Mouse (Mus musculus) adrenal gland, postnatal 4 days (tissue): ENCODE measurements around the gene Ulk2. TPM values are rescaled to one million over a fixed set of nuclear protein-coding genes. Genes with fewer than 3 reads are reported as not detected.
A peak's percentile ranks its signal among the peaks of the same experiment; 100 is the strongest.

Experiments
- DNase-seq, 2 experiments: peaks; one replicate each; pipeline ENCODE4 v3.0.0; 2021 to 2022; ENCODE audit warnings: low spot score in 2 of 2, mixed read lengths in 2 of 2
- total RNA-seq, 2 experiments: library from RNA; stranded (reverse); gene quantifications; 2 replicates each; pipeline ENCODE4 v1.2.3; 2021

The Ulk2 gene
- total RNA-seq, 2 experiments from 2014 or later: 27.6 TPM

DNA sequence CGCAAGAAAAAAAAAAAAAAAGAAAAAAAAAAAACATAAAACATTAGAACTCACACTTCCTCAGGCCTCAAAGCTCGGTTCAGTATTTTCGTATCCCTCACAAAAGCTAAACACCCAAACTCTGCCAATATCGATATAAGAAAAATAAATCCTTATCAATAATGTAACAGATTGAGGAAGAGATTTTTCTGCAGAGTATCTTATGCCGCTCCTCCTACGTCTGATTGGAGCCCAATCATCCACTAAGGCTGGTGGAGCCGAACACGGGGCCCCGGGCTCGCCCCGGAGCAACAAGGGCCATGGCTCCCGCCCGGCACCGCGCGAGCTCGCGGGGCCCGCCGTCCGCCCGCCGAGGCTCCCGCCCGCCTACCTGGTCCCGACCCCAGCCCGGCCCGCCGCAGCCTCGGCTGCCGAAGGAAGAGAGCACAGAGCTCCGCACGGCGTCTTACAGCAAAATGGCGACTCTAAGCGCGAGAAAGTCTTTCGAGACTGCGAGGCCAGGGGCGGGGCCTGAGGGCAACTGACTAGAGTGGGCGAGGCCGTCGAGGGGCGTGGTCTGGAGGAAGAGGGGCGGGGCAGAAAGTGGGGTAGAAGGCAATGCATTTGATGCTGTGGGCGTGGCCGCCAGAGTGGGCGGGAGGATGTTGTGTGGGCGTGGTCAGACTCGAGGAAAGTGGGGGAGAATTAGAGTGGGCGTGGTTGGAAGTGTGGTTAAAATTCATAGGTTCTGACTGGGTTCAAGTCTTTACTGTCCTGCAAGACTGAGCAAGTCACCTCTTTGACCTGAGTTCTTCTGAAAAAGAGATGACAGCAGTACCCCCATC lies 93.1 kb downstream of the Ulk2 start, which contains the start of gene Prpsap2:
TSS of gene Prpsap2 (minus strand) at position 505 of the 824 bp plus-strand sequence.
- DNase-seq: peak; percentile 99 to 100

DNA sequence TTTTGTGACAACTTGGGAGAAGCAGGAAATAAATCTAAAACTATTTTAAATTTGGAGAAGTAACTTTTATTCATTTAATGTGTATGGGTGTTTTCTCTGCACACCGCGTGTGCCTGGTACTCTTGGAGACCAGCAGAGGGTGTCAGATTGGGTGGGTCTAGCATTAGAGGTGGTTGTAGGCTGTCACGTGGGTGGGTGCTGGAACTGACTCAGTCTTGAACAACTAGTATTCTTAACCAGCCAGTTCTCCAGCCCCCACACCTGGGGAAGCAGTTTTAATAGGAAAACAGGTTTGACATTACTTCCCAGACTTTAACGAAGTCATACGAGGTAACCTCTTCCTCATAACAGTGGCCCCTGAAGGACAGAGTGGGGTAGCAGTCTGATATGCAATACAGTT lies 94.4 kb downstream of the Ulk2 start:
- DNase-seq: no peak

DNA sequence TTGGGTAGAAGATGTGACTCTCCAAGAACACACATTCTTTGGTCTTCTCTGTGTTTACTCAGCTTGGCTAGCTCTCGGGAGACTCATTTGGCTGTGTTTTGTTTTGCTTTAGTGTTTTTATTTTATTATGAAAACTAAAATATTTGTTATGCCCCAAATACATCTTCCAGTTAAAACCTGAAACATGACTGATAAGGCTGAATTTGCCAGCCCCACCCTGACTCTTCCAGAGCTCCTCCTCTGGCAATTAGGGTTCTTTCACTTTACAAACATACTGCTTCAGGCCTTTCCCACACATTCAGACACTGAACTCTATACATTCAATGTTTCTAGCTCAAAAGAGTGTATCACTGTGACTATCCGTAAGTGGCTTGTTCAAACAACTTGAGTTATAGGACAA lies 97.7 kb downstream of the Ulk2 start:
- DNase-seq: no peak

DNA sequence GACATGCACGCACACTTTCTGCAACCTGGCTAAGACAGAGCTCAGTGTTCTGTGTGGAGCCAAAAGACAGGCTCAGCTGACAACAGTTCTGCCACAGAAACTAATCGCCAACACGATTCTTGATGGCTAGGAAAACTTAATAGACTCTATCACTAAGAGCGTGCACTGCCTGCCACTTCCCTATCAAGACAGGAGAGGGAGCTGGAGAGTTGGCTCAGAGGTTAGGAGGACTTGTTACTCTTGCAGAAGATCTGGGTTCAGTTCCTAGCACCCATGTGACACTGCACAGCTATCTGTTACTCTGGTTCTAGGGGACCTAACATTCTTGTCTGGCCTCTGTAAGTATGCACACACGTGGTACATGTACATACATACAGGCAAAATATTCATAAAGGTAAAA lies 103.3 kb downstream of the Ulk2 start:
- no peak for DNase-seq

DNA sequence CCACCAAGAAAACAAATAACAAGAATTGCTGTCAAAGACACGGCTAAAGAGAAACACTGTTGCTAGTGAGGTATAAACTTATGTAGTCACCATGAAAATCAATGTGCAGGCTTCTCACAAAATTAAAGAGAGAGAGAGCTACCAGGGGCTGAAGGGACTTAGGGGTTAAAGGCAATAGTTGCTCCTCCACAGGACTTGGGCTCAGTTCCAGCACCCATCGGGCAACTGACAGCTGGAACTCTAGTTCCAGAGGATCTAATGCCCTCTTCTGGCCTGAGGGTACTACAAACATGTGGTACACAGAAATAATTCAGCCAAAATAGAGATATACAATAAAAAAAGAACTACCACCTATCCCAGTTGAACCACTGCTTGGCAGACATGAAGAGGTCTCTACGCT lies 107.7 kb downstream of the Ulk2 start:
- no peak for DNase-seq

DNA sequence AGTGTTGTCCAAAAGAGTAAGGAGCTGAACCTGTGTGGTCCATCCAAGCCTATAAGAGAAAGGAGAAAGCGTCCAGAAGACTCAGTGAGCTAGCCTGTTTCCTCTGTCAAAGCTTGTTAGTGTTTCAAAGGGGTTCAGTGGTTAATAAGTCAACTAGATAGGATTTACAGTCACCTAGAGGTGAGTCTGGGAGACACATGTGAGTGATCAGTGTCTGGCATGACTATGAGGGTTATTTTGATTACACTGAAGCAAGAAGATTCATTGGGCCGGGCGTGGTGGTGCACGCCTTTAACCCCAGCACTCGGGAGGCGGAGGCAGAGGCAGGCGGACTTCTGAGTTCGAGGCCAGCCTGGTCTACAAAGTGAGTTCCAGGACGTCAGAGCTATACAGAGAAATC lies 109.1 kb downstream of the Ulk2 start:
- no peak for DNase-seq

DNA sequence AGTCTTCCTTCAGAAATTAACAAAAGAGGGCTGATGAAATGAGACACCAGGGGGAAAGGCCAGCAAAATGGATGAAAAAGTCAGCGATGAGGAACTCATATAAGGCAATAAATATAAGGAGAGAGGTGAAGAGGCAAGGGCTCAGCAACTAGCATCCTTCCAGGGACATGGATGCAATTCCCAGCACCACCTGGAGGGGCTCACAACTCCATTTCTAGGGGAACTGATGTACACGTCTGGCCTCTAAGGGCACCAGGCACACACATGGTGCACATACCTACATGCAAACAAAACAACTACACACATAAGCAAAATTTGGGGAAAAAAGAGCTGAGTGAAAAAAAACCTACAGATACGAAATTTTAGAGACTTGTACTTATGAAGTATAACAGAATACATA lies 110.4 kb downstream of the Ulk2 start:
- no peak for DNase-seq

DNA sequence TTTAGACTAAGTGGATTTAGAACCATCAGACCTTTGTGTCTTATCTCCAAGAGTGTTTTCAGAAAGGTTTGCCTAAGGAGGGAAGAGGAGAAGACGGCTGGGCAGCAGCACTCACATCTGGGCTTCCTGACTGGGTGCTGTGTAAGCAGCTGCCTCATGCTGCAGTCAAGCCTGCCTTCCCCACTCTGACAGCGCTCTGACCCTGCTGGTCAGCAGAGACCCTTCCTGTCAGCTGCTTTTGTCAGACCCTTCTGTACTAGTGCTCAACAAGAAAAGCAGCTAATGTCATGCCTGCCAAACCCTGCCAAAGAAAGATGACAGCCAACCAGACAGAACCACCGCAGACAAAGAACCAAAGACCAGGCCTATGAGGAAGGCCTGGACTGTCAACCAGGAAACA lies 111.1 kb downstream of the Ulk2 start:
- DNase-seq: no peak

DNA sequence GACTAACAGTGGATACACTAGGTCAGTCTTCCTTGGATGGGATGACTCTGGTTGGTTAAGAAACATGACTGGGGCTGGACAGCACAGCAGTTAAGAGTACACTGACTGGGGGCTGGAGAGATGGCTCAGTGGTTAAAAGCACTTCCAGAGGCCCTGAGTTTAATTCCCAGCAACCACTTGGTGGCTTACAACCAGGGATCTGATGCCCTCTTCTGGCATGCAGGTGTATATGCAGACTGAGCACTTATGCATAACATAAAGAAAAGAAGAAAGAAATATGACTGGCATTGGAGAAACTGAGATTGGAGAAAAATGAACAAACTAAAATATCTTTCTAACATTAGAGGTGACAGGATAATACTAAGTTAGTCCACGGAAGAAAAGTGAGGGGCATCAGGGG lies 114.4 kb downstream of the Ulk2 start:
- no peak for DNase-seq

DNA sequence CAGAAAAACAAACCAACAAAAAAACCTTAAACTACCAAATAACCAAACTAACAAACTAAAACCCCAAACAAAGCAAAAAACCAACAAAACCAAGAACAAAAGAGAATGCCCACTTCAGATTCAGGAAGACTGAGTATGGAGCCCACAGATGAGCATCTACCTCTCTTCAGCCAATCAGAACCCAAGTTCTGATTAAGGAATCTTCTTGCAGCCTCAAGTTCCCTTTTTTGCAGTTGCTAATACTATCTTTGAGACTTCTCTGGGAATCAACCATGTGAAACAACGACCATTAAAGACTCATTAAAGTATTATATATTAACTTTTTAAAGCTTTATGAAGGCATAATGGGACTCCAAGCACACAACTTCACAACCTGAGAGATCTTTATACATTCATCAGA lies 117.6 kb downstream of the Ulk2 start:
- DNase-seq: no peak

DNA sequence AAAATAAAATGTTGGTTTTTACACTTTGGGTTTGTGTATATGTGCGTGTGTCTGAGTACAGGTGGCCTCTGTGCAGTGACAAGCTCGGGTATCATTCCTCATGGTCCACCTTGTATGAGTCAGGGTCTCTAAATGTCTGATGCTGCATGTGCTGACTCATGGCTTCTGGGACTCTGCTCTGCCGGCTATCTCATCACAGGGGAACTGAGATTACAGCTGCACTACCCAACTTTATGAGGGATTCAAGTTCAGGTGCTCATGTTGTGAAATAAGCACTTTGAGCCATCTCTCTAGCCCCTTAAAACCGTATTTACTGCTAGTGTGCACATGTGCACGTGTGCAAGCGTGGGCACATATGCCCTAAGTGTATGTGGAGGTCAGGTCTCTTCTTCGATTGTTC lies 122.2 kb downstream of the Ulk2 start:
- no peak for DNase-seq

DNA sequence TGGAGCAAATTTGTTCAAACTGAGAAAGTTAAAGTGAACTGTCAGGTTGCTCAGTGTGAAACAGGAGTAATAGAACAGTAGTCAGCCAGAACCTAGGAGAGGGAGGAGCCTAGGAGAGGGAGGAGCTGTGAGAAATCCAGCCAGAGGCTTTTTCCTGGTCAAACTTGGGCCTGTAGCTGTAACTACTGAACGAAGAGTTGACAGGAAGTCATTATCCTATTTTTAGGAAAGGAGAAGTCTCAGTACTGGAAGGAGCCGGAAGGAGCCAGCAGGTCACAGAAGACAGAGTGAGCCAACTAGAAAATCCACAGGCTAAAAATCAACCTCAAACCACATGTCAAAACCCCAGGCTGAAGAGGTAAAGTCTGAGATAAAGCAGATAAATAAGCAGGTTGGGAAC lies 126.8 kb downstream of the Ulk2 start:
- no peak for DNase-seq

Other genes starting within 250 kb of the Ulk2 start
- 10 to 100 TPM in 1 of 2 experiments, 1 to 10 TPM in 1; 9.1 to 10.8 TPM for gene Grap, start 201.8 kb downstream of the Ulk2 start, total RNA-seq
- 1 to 10 TPM; 1.7 to 2.9 TPM for gene Fam83g, start 171.0 kb downstream of the Ulk2 start, total RNA-seq
- 1 to 10 TPM in 1 of 2 experiments, under 1 TPM in 1; 0.23 to 5.6 TPM for gene Slc5a10, start 134.2 kb downstream of the Ulk2 start, total RNA-seq
- 10 to 100 TPM; 33.6 to 39.8 TPM for gene Prpsap2, start 93.0 kb downstream of the Ulk2 start, total RNA-seq
- 10 to 100 TPM; 29.0 TPM for gene Akap10, start 75.2 kb upstream of the Ulk2 start, total RNA-seq
- 10 to 100 TPM; 16.3 to 22.4 TPM for gene Specc1, start 101.7 kb upstream of the Ulk2 start, total RNA-seq